Mouse (Mus musculus): ENCODE data around the gene Olfr767.
"Not testable (repeated sequence)": the region's sequence is repeated elsewhere in the genome, so short reads cannot be mapped to it uniquely, and the experiment has no call there.

The Olfr767 gene

DNA sequence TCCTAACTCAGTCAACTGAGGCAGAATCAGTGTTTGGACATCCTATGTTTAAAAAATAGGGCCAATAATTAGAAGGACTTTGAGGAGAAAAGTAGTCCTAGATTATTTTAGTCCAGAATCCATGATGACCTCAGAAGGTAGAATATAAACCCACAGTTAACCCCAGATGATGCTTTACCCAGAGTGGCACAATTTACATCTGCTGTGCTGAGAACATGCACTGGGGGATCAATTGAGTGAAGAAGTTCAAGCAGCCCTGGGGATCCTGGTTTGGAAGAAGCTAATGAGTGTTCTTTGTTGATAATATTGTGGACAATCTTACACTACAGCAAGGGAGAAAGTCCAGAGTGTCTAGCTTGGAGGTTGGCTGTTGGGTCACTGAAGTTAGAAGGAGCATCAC lies at the start of gene Olfr767:
TSS of gene Olfr767 (minus strand) at position 101 of the 400 bp plus-strand sequence.
- DNase-seq (ENCODE audit: low spot score), result not testable (repeated sequence)

DNA sequence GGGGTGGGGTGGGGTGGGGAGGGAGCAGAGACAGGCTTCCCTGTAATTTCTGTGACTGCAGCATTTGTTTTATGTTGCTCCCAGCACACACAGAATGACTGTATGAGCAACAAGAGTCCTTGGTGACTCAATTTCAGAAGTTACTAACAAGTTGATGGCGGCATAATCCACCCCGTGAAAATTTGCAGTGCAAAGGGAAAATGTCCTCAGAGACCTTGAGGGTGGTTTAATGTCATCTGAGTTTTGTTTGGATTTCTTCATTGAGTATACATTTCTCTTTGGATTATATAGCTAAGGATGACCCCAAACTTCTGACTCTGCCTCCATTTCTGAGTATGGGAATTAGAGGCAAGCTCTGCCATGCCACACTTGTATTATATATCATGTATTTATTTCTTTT lies 35.1 kb upstream of the Olfr767 start, which contains the start of gene Olfr769:
TSS of gene Olfr769 (minus strand) at position 101 of the 400 bp plus-strand sequence.
- DNase-seq (ENCODE audit: low spot score), result no peak

DNA sequence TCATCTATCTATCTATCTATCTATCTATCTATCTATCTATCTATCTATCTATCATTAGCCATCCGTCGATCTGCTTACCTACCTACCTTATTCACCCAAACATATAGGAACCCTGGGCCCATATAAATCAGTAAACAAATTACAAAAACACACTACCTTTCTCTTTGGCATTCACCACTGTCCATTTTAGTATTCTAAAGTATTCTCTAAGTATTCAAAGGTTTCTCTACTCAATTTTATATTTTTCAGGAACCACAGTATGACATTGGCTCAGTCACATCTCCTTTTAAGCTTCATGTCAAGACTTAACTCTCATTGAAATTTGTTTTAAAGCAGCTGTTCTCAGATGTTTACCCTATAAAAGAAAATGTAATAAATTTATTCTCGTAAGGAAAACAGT lies 32.4 kb upstream of the Olfr767 start:
- DNase-seq (ENCODE audit: low spot score), result no peak

- DNase-seq (ENCODE audit: low spot score), result no peak
Observed at GRCm38 (mm10) chr10:129101231-129101630, 18.5 kb upstream of the Olfr767 start.

GRCm38 (mm10) chr10:129099275-129099674 lies 16.6 kb upstream of the Olfr767 start, which contains the start of gene Olfr768:
TSS of gene Olfr768 (minus strand) at chr10:129099375.
- DNase-seq (ENCODE audit: low spot score), result no peak

GRCm38 (mm10) chr10:129068877-129069276 lies 13.8 kb downstream of the Olfr767 start, which contains the start of gene Olfr766-ps1:
TSS of gene Olfr766-ps1 (minus strand) at chr10:129068977.
- no peak for DNase-seq (ENCODE audit: low spot score)

DNA sequence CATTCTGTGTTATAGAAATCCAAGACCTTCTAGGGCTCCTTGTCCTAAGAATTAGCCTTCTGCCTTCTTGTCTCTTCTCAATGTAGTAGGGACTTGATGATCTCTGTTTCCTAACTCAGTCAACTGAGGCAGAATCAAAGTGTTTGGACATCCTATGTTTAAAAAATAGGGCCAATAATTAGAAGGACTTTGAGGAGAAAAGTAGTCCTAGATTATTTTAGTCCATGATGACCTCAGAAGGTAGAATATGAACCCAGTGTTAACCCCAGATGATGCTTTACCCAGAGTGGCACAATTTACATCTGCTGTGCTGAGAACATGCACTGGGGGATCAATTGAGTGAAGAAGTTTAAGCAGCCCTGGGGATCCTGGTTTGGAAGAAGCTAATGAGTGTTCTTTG lies 32.8 kb downstream of the Olfr767 start, which contains the start of gene Olfr765:
TSS of gene Olfr765 (minus strand) at position 101 of the 400 bp plus-strand sequence.
- not testable (repeated sequence) for DNase-seq (ENCODE audit: low spot score)

GRCm38 (mm10) chr10:129039796-129040195 lies 42.9 kb downstream of the Olfr767 start, which contains the start of gene Olfr764-ps1:
TSS of gene Olfr764-ps1 (minus strand) at chr10:129039896.
- no peak for DNase-seq (ENCODE audit: low spot score)

DNA sequence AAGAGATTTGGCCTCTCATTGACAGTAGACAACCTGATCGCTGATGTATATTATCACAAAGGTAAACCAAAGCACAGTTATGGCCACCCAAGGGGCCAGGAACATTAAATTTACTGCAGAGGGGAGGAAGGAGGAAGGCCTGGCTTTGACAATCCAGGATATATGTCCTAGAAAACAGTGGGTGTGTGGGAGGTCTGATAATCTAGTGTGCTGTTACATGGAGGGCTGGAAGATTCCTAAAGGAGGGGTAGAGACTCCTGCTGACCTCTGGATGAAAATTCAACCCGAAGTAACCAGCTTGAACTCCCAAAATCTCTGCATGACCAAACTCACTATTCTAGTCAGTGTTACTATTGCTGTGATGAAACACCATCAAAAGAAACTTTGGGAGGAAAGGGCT lies 54.4 kb downstream of the Olfr767 start:
- DNase-seq (ENCODE audit: low spot score), result no peak

DNA sequence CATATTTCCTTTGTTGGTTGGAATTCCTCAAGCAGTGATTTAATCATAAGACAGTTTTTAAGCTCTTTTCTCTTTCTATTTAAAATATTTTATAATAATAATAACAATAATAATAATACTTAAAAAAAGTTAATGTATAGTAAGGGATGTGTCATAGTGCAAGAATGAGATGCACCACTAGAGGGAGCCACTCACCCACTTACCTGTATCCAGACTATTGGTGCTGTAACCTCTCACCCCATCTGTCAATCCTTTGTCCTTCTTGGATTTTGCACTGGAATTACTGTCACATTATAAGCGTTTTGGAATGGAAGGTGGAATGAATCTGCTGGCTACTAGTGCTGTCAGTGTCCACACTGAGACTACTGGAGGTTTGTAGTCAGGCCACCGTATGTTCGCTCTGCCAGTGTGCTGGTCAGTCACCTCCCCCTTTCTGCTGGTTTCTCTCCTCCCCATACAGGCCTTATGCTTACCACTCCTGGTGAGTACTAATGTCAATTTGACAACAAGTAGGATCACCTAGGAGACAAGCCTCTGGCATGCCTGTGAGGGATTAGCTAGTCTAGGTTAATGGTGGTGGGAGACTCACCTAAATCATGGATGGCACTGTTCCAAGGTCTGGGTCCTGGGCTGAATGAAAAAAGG lies 56.6 kb downstream of the Olfr767 start:
- DNase-seq (ENCODE audit: low spot score), result peak; percentile 33
